Mouse (Mus musculus) lung, embryonic 14.5 days (tissue): ENCODE measurements around the gene Cdkn2a. TPM values are rescaled to one million over a fixed set of nuclear protein-coding genes. Genes with fewer than 3 reads are reported as not detected.
A peak's percentile ranks its signal among the peaks of the same experiment; 100 is the strongest.

Source experiments
- ATAC-seq: fragments of 200-750 bp; cut with Nextera tagmentation; 2 replicates; pipeline ENCODE4 v1.8.0; 2017; ENCODE audit warnings: mild to moderate bottlenecking, moderate TSS enrichment, moderate library complexity; ENCODE audit not compliant: insufficient read depth
- DNase-seq: peaks from one replicate; pipeline ENCODE4 v3.0.0-alpha.2; 2015
- H3K27ac ChIP-seq: fragments of 300-500 bp; sonication (generic); 2 replicates; pipeline ENCODE4 v1.5.1; 2014; ENCODE audit warnings: low read depth, mild to moderate bottlenecking, moderate library complexity
- H3K27me3 ChIP-seq: fragments of 300-500 bp; sonication (generic); 2 replicates; pipeline ENCODE4 v1.6.1; 2014; ENCODE audit warnings: low read length, control low read depth; ENCODE audit not compliant: insufficient read depth
- H3K36me3 ChIP-seq: fragments of 300-500 bp; sonication (generic); 2 replicates; pipeline ENCODE4 v1.6.1; 2014; ENCODE audit warnings: control low read depth; ENCODE audit not compliant: insufficient read depth
- H3K4me1 ChIP-seq: fragments of 300-500 bp; sonication (generic); 2 replicates; pipeline ENCODE4 v1.6.1; 2014; ENCODE audit warnings: antibody characterized with exemption, control low read depth; ENCODE audit not compliant: insufficient read depth
- H3K4me2 ChIP-seq: fragments of 300-500 bp; sonication (generic); 2 replicates; pipeline ENCODE4 v1.6.1; 2014; ENCODE audit warnings: mild to moderate bottlenecking
- H3K4me3 ChIP-seq: fragments of 300-500 bp; sonication (generic); 2 replicates; pipeline ENCODE4 v1.5.1; 2014; ENCODE audit warnings: low read depth, low read length
- H3K9ac ChIP-seq: fragments of 300-500 bp; sonication (generic); 2 replicates; pipeline ENCODE4 v1.6.1; 2014
- H3K9me3 ChIP-seq: fragments of 300-500 bp; sonication (generic); 2 replicates; pipeline ENCODE4 v1.6.1; 2016; ENCODE audit warnings: low read depth, low read length, control low read depth
- CTCF ChIP-seq: IDR thresholded peaks from 2 replicates; pipeline ENCODE4 v1.5.1; 2016; ENCODE audit warnings: antibody characterized with exemption, low read depth
- WGBS: fragments of 180-500 bp; shearing (Covaris S2); extraction: QIAGEN DNeasy Blood & Tissue Kit; methylation state at CpG from one replicate; pipeline ENCODE4 v1.1.7; 2014; 5-methylcytosine and 5-hydroxymethylcytosine counted together
- polyA plus RNA-seq: library from polyadenylated mRNA; unstranded; fragments of >200 nt; fragmentation: Nextera tagmentation; extraction: Ambion mirVana; gene quantifications from 2 replicates; pipeline ENCODE4 v1.2.1, GENCODE M21; 2014

The Cdkn2a gene
- polyA plus RNA-seq, 1 experiment from 2014 or later, result not detected

DNA sequence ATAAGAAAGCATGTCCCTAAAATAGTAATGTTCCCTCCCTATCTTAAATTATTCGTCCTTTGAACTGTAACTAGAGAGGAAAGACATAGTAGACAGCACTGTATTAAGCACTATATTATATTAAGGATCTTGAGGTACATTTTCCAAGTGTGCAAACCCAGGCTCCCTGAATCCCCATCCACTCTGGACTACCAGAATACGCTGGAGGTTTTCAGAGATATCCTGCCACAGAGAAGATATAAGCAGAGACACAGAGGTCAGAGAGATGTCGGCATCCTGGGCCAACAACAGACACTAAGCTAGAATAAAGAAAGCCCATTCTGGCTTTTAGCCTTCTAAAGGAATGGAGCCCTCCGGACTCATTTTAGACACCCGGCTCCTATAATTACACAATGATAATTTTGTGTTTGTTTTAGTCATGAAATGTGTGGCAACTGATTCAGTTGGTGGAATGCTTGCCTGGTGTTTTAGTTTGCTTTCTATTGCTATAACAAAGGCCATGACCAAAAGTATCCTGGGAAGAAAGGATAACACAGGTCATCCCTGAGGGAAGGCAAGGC, 17.0 kb downstream of the Cdkn2a start:
- Histone ChIP-seq H3K27me3 (peaks cover 95% of the 10 kb centered on the region), H3K9ac (no peak overlapping the region), H3K4me3 (no peak overlapping the region), H3K4me1 (no peaks in the 10 kb centered on the region), H3K36me3 (no peaks in the 10 kb centered on the region), H3K4me2 (no peak overlapping the region), H3K27ac (no peak overlapping the region), H3K9me3 (no peaks in the 10 kb centered on the region)
- DNase-seq (no peak), ATAC-seq (no peak)
- TF ChIP-seq CTCF, result no peak
- WGBS, result 3% methylated on average over 5 of the region's 5 CpGs

DNA sequence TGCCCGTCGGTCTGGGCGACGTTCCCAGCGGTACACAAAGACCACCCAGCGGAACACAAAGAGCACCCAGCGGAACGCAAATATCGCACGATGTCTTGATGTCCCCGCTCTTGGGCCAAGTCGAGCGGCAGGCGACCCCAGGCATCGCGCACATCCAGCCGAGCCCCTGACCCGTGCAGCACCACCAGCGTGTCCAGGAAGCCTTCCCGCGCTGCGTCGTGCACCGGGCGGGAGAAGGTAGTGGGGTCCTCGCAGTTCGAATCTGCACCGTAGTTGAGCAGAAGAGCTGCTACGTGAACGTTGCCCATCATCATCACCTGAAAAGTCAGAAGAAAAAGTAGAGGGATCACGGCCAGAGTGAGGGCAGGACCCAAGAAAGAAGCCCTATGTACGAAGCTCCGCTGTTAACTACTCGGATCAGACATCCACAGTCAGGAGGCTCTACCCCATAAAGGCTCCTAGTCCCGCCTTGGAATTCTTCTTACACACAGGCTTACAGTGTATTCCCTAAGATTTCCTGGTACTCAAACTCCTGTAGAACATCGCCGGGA, 17.7 kb downstream of the Cdkn2a start:
- Histone ChIP-seq H3K4me2 (no peak overlapping the region), H3K36me3 (no peaks in the 10 kb centered on the region), H3K9me3 (no peaks in the 10 kb centered on the region), H3K9ac (no peak overlapping the region), H3K27ac (no peak overlapping the region), H3K4me3 (no peak overlapping the region), H3K27me3 (peaks cover 95% of the 10 kb centered on the region), H3K4me1 (no peaks in the 10 kb centered on the region)
- TF ChIP-seq CTCF, result no peak
- 1% methylated on average over 37 of the region's 37 CpGs for WGBS
- DNase-seq, result no peak
- ATAC-seq, result no peak

DNA sequence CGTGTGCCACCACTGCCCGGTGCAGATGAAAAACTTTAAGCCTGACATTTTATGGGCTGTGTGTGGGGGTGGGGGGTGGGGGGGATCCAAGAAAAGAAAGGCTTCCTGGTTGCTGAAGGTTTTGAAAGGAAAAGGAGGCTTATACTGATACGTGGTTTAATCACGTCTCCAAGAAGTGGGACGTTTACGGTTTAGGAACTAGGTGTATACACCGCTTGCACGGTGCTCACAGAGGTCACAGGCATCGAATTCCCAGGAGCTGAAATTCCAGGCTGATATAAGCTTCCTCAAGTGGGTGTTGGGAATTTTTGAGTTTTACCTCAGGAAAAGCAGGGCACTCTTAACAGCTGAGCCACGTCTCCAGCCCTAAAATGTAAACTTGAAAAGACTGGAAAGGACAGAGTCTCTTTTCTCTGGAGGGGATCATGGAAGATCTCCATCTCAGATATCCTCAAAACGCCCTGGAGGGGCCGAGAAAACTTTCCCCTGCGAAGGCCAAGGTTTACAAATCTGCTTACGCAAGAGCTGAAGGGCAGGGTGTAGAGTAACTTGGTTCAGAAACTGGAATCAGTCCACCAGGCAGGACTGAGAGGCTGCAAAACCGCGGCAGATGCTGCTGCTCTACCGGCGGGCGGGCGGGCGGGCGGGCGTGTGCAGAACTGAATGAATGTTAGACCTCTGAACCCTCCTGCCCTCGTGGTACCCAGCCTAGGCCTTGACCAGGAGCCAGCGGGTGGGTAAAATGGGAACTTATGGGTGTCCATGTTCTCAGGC, 18.5 kb downstream of the Cdkn2a start:
- H3K4me2 ChIP-seq, result no peak overlapping the region
- no peak overlapping the region for H3K4me3 ChIP-seq
- no peaks in the 10 kb centered on the region for H3K4me1 ChIP-seq
- no peaks in the 10 kb centered on the region for H3K36me3 ChIP-seq
- WGBS, result 3% methylated on average over 25 of the region's 25 CpGs
- no peaks in the 10 kb centered on the region for H3K9me3 ChIP-seq
- DNase-seq (no peak), ATAC-seq (no peak)
- no peak overlapping the region for H3K27ac ChIP-seq
- H3K27me3 ChIP-seq, result peaks cover 94% of the 10 kb centered on the region
- H3K9ac ChIP-seq, result no peak overlapping the region
- no peak for TF ChIP-seq CTCF

DNA sequence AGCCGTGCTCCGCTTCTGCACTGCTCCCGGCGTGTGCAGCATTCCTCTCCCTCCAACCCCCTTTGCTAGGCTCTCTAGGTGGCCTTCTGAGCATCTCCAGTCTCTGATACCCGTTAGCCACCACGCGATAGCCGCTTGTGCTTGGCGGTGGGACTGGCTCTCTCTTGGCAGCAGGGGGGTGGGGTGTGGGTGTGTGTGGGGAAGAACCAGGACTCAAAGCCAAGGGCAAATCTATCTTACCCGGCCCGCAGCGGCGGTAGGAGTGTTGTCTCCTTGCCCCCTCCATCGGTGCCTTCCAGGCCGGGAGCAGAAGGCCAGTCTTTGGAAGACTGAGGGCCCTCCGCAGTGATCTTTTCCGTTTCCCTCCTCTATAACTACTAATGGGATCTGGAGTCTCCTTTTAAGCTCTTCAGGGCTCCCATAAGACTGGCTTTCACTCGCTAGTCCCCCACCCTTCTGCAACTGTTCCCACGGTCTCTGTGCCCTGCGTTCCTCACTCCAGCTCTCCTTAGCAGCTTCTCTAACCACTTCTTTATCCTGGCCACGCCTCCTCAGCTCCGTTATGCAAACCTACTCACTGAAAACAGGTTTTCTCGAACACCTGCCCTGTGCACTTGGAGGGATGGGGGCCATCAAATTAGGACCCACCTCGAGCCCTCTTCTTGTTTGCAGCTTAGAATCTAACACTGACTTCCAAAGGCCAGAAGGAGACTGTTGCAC, 19.5 kb downstream of the Cdkn2a start:
- DNase-seq (no peak), ATAC-seq (no peak)
- Histone ChIP-seq H3K9ac (no peak overlapping the region), H3K4me3 (no peak overlapping the region), H3K27me3 (peaks cover 94% of the 10 kb centered on the region), H3K27ac (no peak overlapping the region), H3K36me3 (no peaks in the 10 kb centered on the region), H3K9me3 (no peaks in the 10 kb centered on the region), H3K4me1 (no peaks in the 10 kb centered on the region), H3K4me2 (no peak overlapping the region)
- no peak for TF ChIP-seq CTCF
- under 1% methylated on average over 24 of the region's 24 CpGs for WGBS

GRCm38 (mm10) chr4:89274006-89274405, 20.4 kb downstream of the Cdkn2a start:
- H3K27me3 ChIP-seq, result peaks cover 84% of the 10 kb centered on the region
- H3K9me3 ChIP-seq, result no peaks in the 10 kb centered on the region
- no peak overlapping the region for H3K9ac ChIP-seq
- no peak overlapping the region for H3K4me3 ChIP-seq
- H3K4me2 ChIP-seq, result no peak overlapping the region
- no peak for TF ChIP-seq CTCF
- no peak overlapping the region for H3K27ac ChIP-seq
- H3K4me1 ChIP-seq, result no peaks in the 10 kb centered on the region
- WGBS, result 1% methylated on average over 14 of the region's 14 CpGs
- DNase-seq, result peak; percentile 58
- ATAC-seq, result no peak
- H3K36me3 ChIP-seq, result no peaks in the 10 kb centered on the region

- ATAC-seq (peak; percentile 36; the same call in 1 of the 2 replicates), DNase-seq (no peak)
- Histone ChIP-seq H3K27ac (no peak overlapping the region), H3K4me1 (no peaks in the 10 kb centered on the region), H3K4me3 (no peak overlapping the region), H3K9me3 (no peaks in the 10 kb centered on the region), H3K27me3 (peaks cover 81% of the 10 kb centered on the region), H3K4me2 (no peak overlapping the region), H3K36me3 (no peaks in the 10 kb centered on the region), H3K9ac (no peak overlapping the region)
- no peak for TF ChIP-seq CTCF
- WGBS, result under 1% methylated on average over 9 of the region's 9 CpGs
These were observed 20.9 kb downstream of the Cdkn2a start for GRCm38 (mm10) chr4:89273585-89273984.

DNA sequence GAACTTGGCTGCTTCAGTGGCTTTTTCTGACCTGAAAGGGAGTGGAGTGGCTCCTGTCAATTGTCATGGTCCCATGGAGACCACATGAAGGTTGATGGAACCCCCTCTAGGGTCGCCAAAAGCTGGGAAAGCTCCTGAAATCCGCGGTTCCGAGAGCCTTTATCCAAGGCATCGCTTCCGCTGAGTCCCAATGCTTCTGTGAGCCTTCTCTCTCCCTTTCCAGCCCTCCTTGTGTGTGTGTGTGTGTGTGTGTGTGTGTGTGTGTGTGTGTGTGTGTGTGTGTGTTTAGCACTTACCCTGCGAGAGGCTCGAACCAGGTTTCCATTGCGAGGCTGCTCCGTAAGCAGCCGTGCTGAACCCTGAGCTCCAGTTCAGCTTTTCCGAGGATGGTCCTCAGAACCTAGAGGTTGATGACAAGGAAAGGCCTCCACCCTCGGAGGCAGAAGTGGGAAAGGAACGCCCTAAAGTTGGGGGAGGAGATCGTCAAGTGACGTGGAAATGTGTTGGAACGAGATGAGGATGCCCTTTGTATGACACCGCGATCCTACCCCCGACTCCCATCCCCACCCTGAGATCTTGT, 21.4 kb downstream of the Cdkn2a start:
- no peak for DNase-seq
- Histone ChIP-seq H3K36me3 (no peaks in the 10 kb centered on the region), H3K27me3 (peaks cover 78% of the 10 kb centered on the region), H3K9ac (no peak overlapping the region), H3K27ac (no peak overlapping the region), H3K4me3 (no peak overlapping the region), H3K4me2 (no peak overlapping the region), H3K9me3 (no peaks in the 10 kb centered on the region), H3K4me1 (no peaks in the 10 kb centered on the region)
- TF ChIP-seq CTCF, result no peak
- 3% methylated on average over 20 of the region's 20 CpGs for whole genome bisulfite sequencing
- no peak for ATAC-seq
